Mouse (Mus musculus) erythroblast, embryonic 14.5 days (primary cell): ENCODE results near the gene Lhfpl2.

ENCODE experiments used
- GATA1 ChIP-seq: IDR thresholded peaks from 2 replicates; pipeline ENCODE4 v1.6.1; 2012; ENCODE audit warnings: low read length, inconsistent platforms, mixed read lengths
- TAL1 ChIP-seq: IDR thresholded peaks from 3 replicates; pipeline ENCODE4 v1.6.1; 2012; ENCODE audit warnings: low read length, inconsistent platforms, mixed read lengths

GRCm38 (mm10) chr13:94190386-94190785 is 132.8 kb downstream of the Lhfpl2 start:
- TF ChIP-seq TAL1 (no peak), GATA1 (no peak)
